Mouse (Mus musculus): ENCODE measurements at regions not wholly inside any gene's neighbourhood (a gene's known extent, or its start where the extent isn't known, plus 50 kb on each side); places are given as distances from the start of the nearest gene placed in this dataset.

- peak overlapping the region; percentile 11; the same call in 1 of the 2 replicates for H3K27ac ChIP-seq (replicated peaks; ENCODE audit: low read depth, low read length)
- H3K9me3 ChIP-seq (ENCODE audit: control insufficient read depth, low read length) = no peaks in the 10 kb centered on the region
- peak; percentile 54 for DNase-seq (ENCODE audit: low spot score)
- H3K4me2 ChIP-seq (ENCODE audit: low read depth, low read length) = no peak overlapping the region
- no peak for ATAC-seq (ENCODE audit: low read depth)
- no peaks in the 10 kb centered on the region for H3K36me3 ChIP-seq (ENCODE audit: control insufficient read depth, insufficient read depth, low read length)
- WGBS = 53% methylated on average over 3 of the region's 3 CpGs
- H3K4me3 ChIP-seq (ENCODE audit: low read depth, low read length) = no peak overlapping the region
- H3K4me1 ChIP-seq (ENCODE audit: control insufficient read depth, insufficient read depth, low read length) = peaks cover 34% of the 10 kb centered on the region
- no peak overlapping the region for H3K9ac ChIP-seq (ENCODE audit: low read depth, low read length)
- no peaks in the 10 kb centered on the region for H3K27me3 ChIP-seq (replicated peaks; ENCODE audit: control insufficient read depth, insufficient read depth, low read length)
Observed at GRCm38 (mm10) chr13:28700081-28700480, 253.4 kb downstream of the Sox4 start.

- WGBS = 81% methylated on average over 4 of the region's 4 CpGs
- Histone ChIP-seq H3K36me3 (ENCODE audit: control insufficient read depth, insufficient read depth, low read length) (no peaks in the 10 kb centered on the region), H3K27ac (replicated peaks; ENCODE audit: low read depth, low read length) (peak overlapping the region; percentile 11; the same call in 1 of the 2 replicates), H3K4me2 (ENCODE audit: low read depth, low read length) (no peak overlapping the region), H3K9me3 (ENCODE audit: control insufficient read depth, low read length) (no peaks in the 10 kb centered on the region), H3K4me3 (ENCODE audit: low read depth, low read length) (no peak overlapping the region), H3K27me3 (replicated peaks; ENCODE audit: control insufficient read depth, insufficient read depth, low read length) (no peaks in the 10 kb centered on the region), H3K9ac (ENCODE audit: low read depth, low read length) (no peak overlapping the region), H3K4me1 (ENCODE audit: control insufficient read depth, insufficient read depth, low read length) (peaks cover 34% of the 10 kb centered on the region)
- DNase-seq (ENCODE audit: low spot score) = no peak
- no peak for ATAC-seq (ENCODE audit: low read depth)
Observed at GRCm38 (mm10) chr13:28699490-28700032, 254.0 kb downstream of the Sox4 start.

- Histone ChIP-seq H3K36me3 (ENCODE audit: control insufficient read depth, insufficient read depth, low read length) (no peaks in the 10 kb centered on the region), H3K4me1 (ENCODE audit: control insufficient read depth, insufficient read depth, low read length) (peaks cover 34% of the 10 kb centered on the region), H3K9ac (ENCODE audit: low read depth, low read length) (no peak overlapping the region), H3K27me3 (replicated peaks; ENCODE audit: control insufficient read depth, insufficient read depth, low read length) (no peaks in the 10 kb centered on the region), H3K4me2 (ENCODE audit: low read depth, low read length) (peak overlapping the region; percentile 29), H3K4me3 (ENCODE audit: low read depth, low read length) (no peak overlapping the region), H3K9me3 (ENCODE audit: control insufficient read depth, low read length) (no peaks in the 10 kb centered on the region), H3K27ac (replicated peaks; ENCODE audit: low read depth, low read length) (peak overlapping the region; percentile 86)
- peak; percentile 85 for DNase-seq (ENCODE audit: low spot score)
- ATAC-seq (ENCODE audit: low read depth) = peak; percentile 78
- WGBS = 12% methylated on average over 12 of the region's 12 CpGs
Observed at GRCm38 (mm10) chr13:28697796-28698678, 255.5 kb downstream of the Sox4 start.

- DNase-seq (ENCODE audit: low spot score) (no peak), ATAC-seq (ENCODE audit: low read depth) (no peak)
- Histone ChIP-seq H3K27ac (replicated peaks; ENCODE audit: low read depth, low read length) (no peak overlapping the region), H3K9me3 (ENCODE audit: control insufficient read depth, low read length) (0 out of 2 replicates have a peak, but pooled peaks cover 4% of the 10 kb centered on the region), H3K4me3 (ENCODE audit: low read depth, low read length) (no peak overlapping the region), H3K27me3 (replicated peaks; ENCODE audit: control insufficient read depth, insufficient read depth, low read length) (no peaks in the 10 kb centered on the region), H3K9ac (ENCODE audit: low read depth, low read length) (no peak overlapping the region), H3K36me3 (ENCODE audit: control insufficient read depth, insufficient read depth, low read length) (no peaks in the 10 kb centered on the region), H3K4me2 (ENCODE audit: low read depth, low read length) (no peak overlapping the region), H3K4me1 (ENCODE audit: control insufficient read depth, insufficient read depth, low read length) (peaks cover 38% of the 10 kb centered on the region)
- whole genome bisulfite sequencing = 60% methylated on average over 4 of the region's 4 CpGs
Observed at GRCm38 (mm10) chr13:28693078-28693477, 260.4 kb downstream of the Sox4 start.

- Histone ChIP-seq H3K36me3 (ENCODE audit: control insufficient read depth, insufficient read depth, low read length) (no peaks in the 10 kb centered on the region), H3K4me3 (ENCODE audit: low read depth, low read length) (no peak overlapping the region), H3K9ac (ENCODE audit: low read depth, low read length) (no peak overlapping the region), H3K9me3 (ENCODE audit: control insufficient read depth, low read length) (0 out of 2 replicates have a peak, but pooled peaks cover 4% of the 10 kb centered on the region), H3K4me2 (ENCODE audit: low read depth, low read length) (no peak overlapping the region), H3K4me1 (ENCODE audit: control insufficient read depth, insufficient read depth, low read length) (peaks cover 35% of the 10 kb centered on the region), H3K27me3 (replicated peaks; ENCODE audit: control insufficient read depth, insufficient read depth, low read length) (no peaks in the 10 kb centered on the region), H3K27ac (replicated peaks; ENCODE audit: low read depth, low read length) (no peak overlapping the region)
- WGBS = 62% methylated on average over 5 of the region's 5 CpGs
- DNase-seq (ENCODE audit: low spot score) = no peak
- ATAC-seq (ENCODE audit: low read depth) = no peak
Observed at GRCm38 (mm10) chr13:28692587-28692986, 260.9 kb downstream of the Sox4 start.

- DNase-seq (ENCODE audit: low spot score) = peak; percentile 74
- Histone ChIP-seq H3K27ac (replicated peaks; ENCODE audit: low read depth, low read length) (peak overlapping the region; percentile 67), H3K4me1 (ENCODE audit: control insufficient read depth, insufficient read depth, low read length) (peaks cover 23% of the 10 kb centered on the region), H3K4me2 (ENCODE audit: low read depth, low read length) (no peak overlapping the region), H3K27me3 (replicated peaks; ENCODE audit: control insufficient read depth, insufficient read depth, low read length) (no peaks in the 10 kb centered on the region), H3K4me3 (ENCODE audit: low read depth, low read length) (no peak overlapping the region), H3K36me3 (ENCODE audit: control insufficient read depth, insufficient read depth, low read length) (no peaks in the 10 kb centered on the region), H3K9ac (ENCODE audit: low read depth, low read length) (no peak overlapping the region), H3K9me3 (ENCODE audit: control insufficient read depth, low read length) (0 out of 2 replicates have a peak, but pooled peaks cover 4% of the 10 kb centered on the region)
- WGBS = 45% methylated on average over 5 of the region's 5 CpGs
- ATAC-seq (ENCODE audit: low read depth) = peak; percentile 73
Observed at GRCm38 (mm10) chr13:28690511-28691160, 262.9 kb downstream of the Sox4 start.

- peaks cover 19% of the 10 kb centered on the region for H3K4me1 ChIP-seq (ENCODE audit: control insufficient read depth, insufficient read depth, low read length)
- H3K9me3 ChIP-seq (ENCODE audit: control insufficient read depth, low read length) = 0 out of 2 replicates have a peak, but pooled peaks cover 4% of the 10 kb centered on the region
- no peaks in the 10 kb centered on the region for H3K27me3 ChIP-seq (replicated peaks; ENCODE audit: control insufficient read depth, insufficient read depth, low read length)
- WGBS = 81% methylated on average over 1 of the region's 1 CpGs
- DNase-seq (ENCODE audit: low spot score) (no peak), ATAC-seq (ENCODE audit: low read depth) (no peak)
- no peak overlapping the region for H3K4me3 ChIP-seq (ENCODE audit: low read depth, low read length)
- H3K36me3 ChIP-seq (ENCODE audit: control insufficient read depth, insufficient read depth, low read length) = no peaks in the 10 kb centered on the region
- H3K9ac ChIP-seq (ENCODE audit: low read depth, low read length) = no peak overlapping the region
- H3K27ac ChIP-seq (replicated peaks; ENCODE audit: low read depth, low read length) = no peak overlapping the region
- H3K4me2 ChIP-seq (ENCODE audit: low read depth, low read length) = no peak overlapping the region
Observed at GRCm38 (mm10) chr13:28687838-28688237, 265.7 kb downstream of the Sox4 start.

GRCm38 (mm10) chr13:28684311-28684710, 269.2 kb downstream of the Sox4 start:
- no peak overlapping the region for H3K27ac ChIP-seq (replicated peaks; ENCODE audit: low read depth, low read length)
- H3K4me1 ChIP-seq (ENCODE audit: control insufficient read depth, insufficient read depth, low read length) = peaks cover 13% of the 10 kb centered on the region; the same call in 1 of the 2 replicates
- no peak overlapping the region for H3K9ac ChIP-seq (ENCODE audit: low read depth, low read length)
- no peak overlapping the region for H3K4me3 ChIP-seq (ENCODE audit: low read depth, low read length)
- no peaks in the 10 kb centered on the region for H3K36me3 ChIP-seq (ENCODE audit: control insufficient read depth, insufficient read depth, low read length)
- H3K9me3 ChIP-seq (ENCODE audit: control insufficient read depth, low read length) = no peaks in the 10 kb centered on the region
- H3K27me3 ChIP-seq (replicated peaks; ENCODE audit: control insufficient read depth, insufficient read depth, low read length) = no peaks in the 10 kb centered on the region
- 83% methylated on average over 3 of the region's 3 CpGs for WGBS
- no peak for DNase-seq (ENCODE audit: low spot score)
- no peak for ATAC-seq (ENCODE audit: low read depth)
- H3K4me2 ChIP-seq (ENCODE audit: low read depth, low read length) = no peak overlapping the region

Data from embryonic facial prominence, embryonic 14.5 days (tissue).